Mouse (Mus musculus): Measurements from ENCODE around the gene Gcm1. TPM values are rescaled to one million over a fixed set of nuclear protein-coding genes. Genes with fewer than 3 reads are reported as not detected.
A peak's percentile ranks its signal among the peaks of the same experiment; 100 is the strongest.

The Gcm1 gene
- not detected for total RNA-seq (2021)
- long read RNA-seq, experiment 1, partial matches to known transcripts = 0 of 2 reads
- long read RNA-seq, experiment 1, other reads (novel, unspliced or antisense) = 2 of 2 reads
- long read RNA-seq, experiment 2 = 0 reads

DNA sequence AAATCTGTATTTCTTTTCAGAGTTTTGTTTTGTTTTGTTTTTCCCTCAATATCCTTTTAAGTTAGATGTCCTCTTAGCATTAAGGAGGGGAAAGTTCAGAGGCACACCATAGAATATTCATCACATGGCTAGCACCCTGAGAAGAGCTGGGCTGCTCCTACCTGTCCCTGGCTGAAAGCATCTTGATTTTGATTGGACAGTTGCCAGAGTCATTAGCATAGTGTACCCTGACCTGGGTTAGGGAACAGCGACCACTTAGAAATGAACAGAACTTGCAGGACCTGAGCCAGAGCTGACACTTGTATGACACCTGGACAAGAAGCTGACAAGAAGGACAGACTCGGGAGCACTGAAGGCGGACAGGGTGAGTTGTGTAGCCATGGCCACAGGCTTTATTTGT is at the start of gene Gcm1:
Gene Gcm1, plus strand, starts transcription at position 248 of the 400 bp plus-strand sequence.
- DNase-seq (ENCODE audit: low spot score in 2 of 2) = no peak
- TF ChIP-seq CTCF (conservative IDR thresholded peaks at IDR 0.05) = no peak
- Histone ChIP-seq H3K4me3 (no peak within 1 kb of the TSS), H3K27ac (no peak within 1 kb of the TSS)

DNA sequence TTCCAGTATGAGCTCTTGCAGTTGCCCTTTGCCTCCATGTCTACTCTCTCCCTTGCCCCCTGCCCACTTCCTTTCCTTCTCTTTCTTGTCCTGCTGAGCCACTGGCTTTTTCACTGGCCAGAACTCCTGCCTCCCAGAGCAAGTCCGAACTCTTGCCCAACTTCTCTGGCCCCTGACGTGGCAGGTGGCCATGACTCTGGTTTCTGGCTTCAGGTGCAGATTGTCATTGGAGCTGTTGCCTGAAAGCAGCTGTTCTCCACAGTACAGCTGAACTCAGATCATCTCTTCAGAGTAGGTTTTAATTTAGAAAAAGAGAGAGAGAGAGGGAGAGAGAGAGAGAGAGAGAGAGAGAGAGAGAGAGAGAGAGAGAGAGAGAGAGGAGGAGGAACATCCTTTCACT is 48.4 kb upstream of the Gcm1 start:
- no peak overlapping the region for H3K27ac ChIP-seq
- no peak overlapping the region for H3K4me3 ChIP-seq
- TF ChIP-seq CTCF (conservative IDR thresholded peaks at IDR 0.05) = no peak
- DNase-seq (ENCODE audit: low spot score in 2 of 2) = no peak

DNA sequence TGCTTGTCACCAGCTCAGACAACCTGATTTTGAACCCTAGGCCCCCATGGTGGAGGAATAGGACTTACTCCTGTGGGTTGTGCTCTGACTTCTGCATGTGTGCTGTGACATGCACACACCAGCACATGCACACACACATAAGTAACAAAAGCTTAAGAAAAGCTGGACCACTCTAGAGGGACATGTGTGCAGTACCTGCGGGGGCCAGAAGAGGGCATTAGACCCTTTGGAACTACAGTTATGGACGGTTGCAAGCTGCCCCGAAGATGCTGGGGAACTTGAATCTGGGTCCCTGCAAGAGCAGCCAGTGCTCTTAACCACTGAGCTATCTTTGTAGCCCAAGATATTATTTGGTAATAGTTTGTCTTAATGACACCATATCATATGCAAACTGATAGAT is 46.2 kb upstream of the Gcm1 start:
- Histone ChIP-seq H3K4me3 (no peak overlapping the region), H3K27ac (no peak overlapping the region)
- TF ChIP-seq CTCF (conservative IDR thresholded peaks at IDR 0.05) = peak; percentile 65
- DNase-seq (ENCODE audit: low spot score in 2 of 2) = no peak

GRCm38 (mm10) chr9:78006209-78007001 is 45.3 kb upstream of the Gcm1 start:
- peak; percentile 96 for TF ChIP-seq CTCF (conservative IDR thresholded peaks at IDR 0.05)
- Histone ChIP-seq H3K4me3 (no peak overlapping the region), H3K27ac (no peak overlapping the region)
- peak; percentile 56 to 81 for DNase-seq (ENCODE audit: low spot score in 2 of 2)

- Histone ChIP-seq H3K4me3 (no peak overlapping the region), H3K27ac (no peak overlapping the region)
- no peak for DNase-seq (ENCODE audit: low spot score in 2 of 2)
- TF ChIP-seq CTCF (conservative IDR thresholded peaks at IDR 0.05) = no peak
Measured at GRCm38 (mm10) chr9:78009382-78009781, 42.3 kb upstream of the Gcm1 start.

DNA sequence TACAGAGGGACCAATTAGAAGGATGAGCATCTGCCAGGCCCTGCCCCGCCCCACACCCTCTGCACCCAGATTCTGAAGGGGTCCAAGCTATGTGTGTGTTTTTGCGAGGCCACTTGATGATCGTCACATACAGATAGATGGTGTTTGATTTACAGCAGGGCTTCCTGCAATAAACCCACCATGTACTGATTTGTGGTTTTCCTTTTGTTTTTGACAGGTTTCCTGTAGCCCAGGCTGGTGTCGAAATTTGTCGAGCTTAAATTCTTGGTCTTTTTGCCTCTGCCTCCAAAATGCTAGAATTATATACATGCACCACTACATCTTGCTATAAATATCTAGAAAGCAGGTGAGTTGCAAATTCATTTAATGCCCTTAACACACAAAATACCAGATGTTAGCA is 41.5 kb upstream of the Gcm1 start:
- TF ChIP-seq CTCF (conservative IDR thresholded peaks at IDR 0.05) = no peak
- Histone ChIP-seq H3K27ac (no peak overlapping the region), H3K4me3 (no peak overlapping the region)
- no peak for DNase-seq (ENCODE audit: low spot score in 2 of 2)

- no peak for DNase-seq (ENCODE audit: low spot score in 2 of 2)
- no peak for TF ChIP-seq CTCF (conservative IDR thresholded peaks at IDR 0.05)
Measured at GRCm38 (mm10) chr9:78010707-78011106, 41.0 kb upstream of the Gcm1 start.

GRCm38 (mm10) chr9:78012066-78012465 is 39.7 kb upstream of the Gcm1 start:
- TF ChIP-seq CTCF (conservative IDR thresholded peaks at IDR 0.05) = no peak
- DNase-seq (ENCODE audit: low spot score in 2 of 2) = no peak
- no peak overlapping the region for H3K27ac ChIP-seq
- H3K4me3 ChIP-seq = no peak overlapping the region

More at GRCm38 (mm10) chr9:78010707-78011106, 41.0 kb upstream of the Gcm1 start:
- Histone ChIP-seq H3K27ac (no peak overlapping the region), H3K4me3 (no peak overlapping the region)

- no peak for TF ChIP-seq CTCF (conservative IDR thresholded peaks at IDR 0.05)
- no peak for DNase-seq (ENCODE audit: low spot score in 2 of 2)
- H3K4me3 ChIP-seq = no peak overlapping the region
- H3K27ac ChIP-seq = no peak overlapping the region
Measured at GRCm38 (mm10) chr9:78012681-78013080, 39.0 kb upstream of the Gcm1 start.

DNA sequence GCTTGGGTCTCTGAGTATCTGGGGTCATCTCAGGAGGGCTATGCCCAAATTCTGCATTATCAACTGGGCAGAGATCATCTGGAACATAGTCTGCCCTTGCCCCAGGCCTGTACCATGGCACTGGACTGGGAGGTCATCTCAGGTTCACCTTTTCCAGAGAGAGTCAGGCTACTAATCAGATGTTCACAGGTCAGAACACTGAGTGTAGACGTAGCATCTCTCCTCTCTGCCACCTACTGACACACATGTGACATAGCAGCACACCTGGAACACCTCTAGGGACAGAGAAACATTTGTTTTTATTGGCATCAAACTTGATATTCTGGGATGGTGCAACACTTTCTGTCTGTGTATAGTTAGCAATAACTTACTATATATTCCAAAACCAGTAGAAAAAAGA is 37.9 kb upstream of the Gcm1 start:
- H3K4me3 ChIP-seq = no peak overlapping the region
- no peak overlapping the region for H3K27ac ChIP-seq
- no peak for DNase-seq (ENCODE audit: low spot score in 2 of 2)
- TF ChIP-seq CTCF (conservative IDR thresholded peaks at IDR 0.05) = peak; percentile 56

GRCm38 (mm10) chr9:78015816-78016215 is 35.9 kb upstream of the Gcm1 start:
- no peak for DNase-seq (ENCODE audit: low spot score in 2 of 2)
- Histone ChIP-seq H3K27ac (no peak overlapping the region), H3K4me3 (no peak overlapping the region)
- no peak for TF ChIP-seq CTCF (conservative IDR thresholded peaks at IDR 0.05)

GRCm38 (mm10) chr9:78016288-78016687 is 35.4 kb upstream of the Gcm1 start:
- no peak overlapping the region for H3K27ac ChIP-seq
- no peak for DNase-seq (ENCODE audit: low spot score in 2 of 2)
- TF ChIP-seq CTCF (conservative IDR thresholded peaks at IDR 0.05) = no peak
- H3K4me3 ChIP-seq = no peak overlapping the region; the same call in 1 of the 2 replicates

DNA sequence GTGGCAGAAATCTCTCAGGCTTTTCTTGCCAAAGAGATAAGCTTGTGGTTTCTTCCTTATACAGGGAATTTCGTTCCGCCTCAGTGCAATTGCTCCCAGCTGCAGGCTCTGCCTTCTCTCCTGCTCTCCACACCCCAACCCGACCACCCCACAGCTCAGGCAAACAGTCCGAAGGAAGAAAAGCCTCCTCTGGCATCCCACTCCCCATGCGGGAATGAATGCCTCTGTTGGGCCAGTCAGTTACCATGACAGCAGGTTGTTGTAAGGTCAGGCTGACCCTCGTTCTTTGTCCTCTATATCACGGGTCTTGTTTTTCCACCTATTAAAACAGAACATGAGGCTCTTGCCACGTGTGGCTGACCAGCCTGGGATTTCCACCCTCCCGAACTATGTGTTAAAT is 30.5 kb upstream of the Gcm1 start:
- no peak for TF ChIP-seq CTCF (conservative IDR thresholded peaks at IDR 0.05)
- DNase-seq (ENCODE audit: low spot score in 2 of 2) = no peak
- no peak overlapping the region for H3K4me3 ChIP-seq
- no peak overlapping the region for H3K27ac ChIP-seq

Measured in layer of hippocampus, adult 2 months (tissue).